Mouse (Mus musculus): ENCODE results near the gene Iqschfp.
A peak's percentile ranks its signal among the peaks of the same experiment; 100 is the strongest.

The Iqschfp gene

GRCm38 (mm10) chr3:67892026-67892705, at the start of gene Iqschfp, which contains the start of gene Iqcj:
Iqschfp (plus strand) TSS chr3:67892232.
Iqcj (plus strand) TSS chr3:67892220.
- DNase-seq = peak; percentile 22 to 40

- DNase-seq = no peak
Observed at GRCm38 (mm10) chr3:67852397-67852796, 39.6 kb upstream of the Iqschfp start.

GRCm38 (mm10) chr3:67861524-67861923, 30.5 kb upstream of the Iqschfp start:
- no peak for DNase-seq

GRCm38 (mm10) chr3:67867420-67868065, 24.5 kb upstream of the Iqschfp start:
- DNase-seq = no peak

- no peak for DNase-seq
Observed at GRCm38 (mm10) chr3:67869424-67869823, 22.6 kb upstream of the Iqschfp start.

GRCm38 (mm10) chr3:67877253-67877652, 14.8 kb upstream of the Iqschfp start:
- DNase-seq = no peak

- DNase-seq = no peak
Observed at GRCm38 (mm10) chr3:67884335-67884734, 7.7 kb upstream of the Iqschfp start.

GRCm38 (mm10) chr3:67886176-67886575, 5.9 kb upstream of the Iqschfp start:
- peak; percentile 20 to 44 for DNase-seq

- DNase-seq = no peak
Observed at GRCm38 (mm10) chr3:67887251-67887650, 4.8 kb upstream of the Iqschfp start.

GRCm38 (mm10) chr3:67892768-67893167, 736 bp downstream of the Iqschfp start:
- no peak for DNase-seq

- DNase-seq = no peak
Observed at GRCm38 (mm10) chr3:67902517-67902916, 10.5 kb downstream of the Iqschfp start.

- DNase-seq = no peak
Observed at GRCm38 (mm10) chr3:67908586-67908985, 16.6 kb downstream of the Iqschfp start.

- DNase-seq = no peak
Observed at GRCm38 (mm10) chr3:67918098-67918497, 26.1 kb downstream of the Iqschfp start.

GRCm38 (mm10) chr3:67918634-67919259, 26.7 kb downstream of the Iqschfp start:
- no peak for DNase-seq

GRCm38 (mm10) chr3:67923095-67923494, 31.1 kb downstream of the Iqschfp start:
- DNase-seq = no peak

- no peak for DNase-seq
Observed at GRCm38 (mm10) chr3:67925453-67925852, 33.4 kb downstream of the Iqschfp start.

GRCm38 (mm10) chr3:67930424-67931133, 38.5 kb downstream of the Iqschfp start:
- no peak for DNase-seq

GRCm38 (mm10) chr3:67931181-67931580, 39.1 kb downstream of the Iqschfp start:
- DNase-seq = no peak

- DNase-seq = no peak
Observed at GRCm38 (mm10) chr3:67931914-67932313, 39.9 kb downstream of the Iqschfp start.

- DNase-seq = no peak
Observed at GRCm38 (mm10) chr3:67935829-67936228, 43.8 kb downstream of the Iqschfp start.

- no peak for DNase-seq
Observed at GRCm38 (mm10) chr3:67947000-67947399, 55.0 kb downstream of the Iqschfp start.

GRCm38 (mm10) chr3:67952517-67952940, 60.5 kb downstream of the Iqschfp start:
- peak; percentile 47 to 72 for DNase-seq

- DNase-seq = peak in 1 of 2 experiments; percentile 15
Observed at GRCm38 (mm10) chr3:67954459-67955065, 62.5 kb downstream of the Iqschfp start.
